Mouse (Mus musculus): Measurements from ENCODE around the gene Upk1a.

Upk1a gene

DNA sequence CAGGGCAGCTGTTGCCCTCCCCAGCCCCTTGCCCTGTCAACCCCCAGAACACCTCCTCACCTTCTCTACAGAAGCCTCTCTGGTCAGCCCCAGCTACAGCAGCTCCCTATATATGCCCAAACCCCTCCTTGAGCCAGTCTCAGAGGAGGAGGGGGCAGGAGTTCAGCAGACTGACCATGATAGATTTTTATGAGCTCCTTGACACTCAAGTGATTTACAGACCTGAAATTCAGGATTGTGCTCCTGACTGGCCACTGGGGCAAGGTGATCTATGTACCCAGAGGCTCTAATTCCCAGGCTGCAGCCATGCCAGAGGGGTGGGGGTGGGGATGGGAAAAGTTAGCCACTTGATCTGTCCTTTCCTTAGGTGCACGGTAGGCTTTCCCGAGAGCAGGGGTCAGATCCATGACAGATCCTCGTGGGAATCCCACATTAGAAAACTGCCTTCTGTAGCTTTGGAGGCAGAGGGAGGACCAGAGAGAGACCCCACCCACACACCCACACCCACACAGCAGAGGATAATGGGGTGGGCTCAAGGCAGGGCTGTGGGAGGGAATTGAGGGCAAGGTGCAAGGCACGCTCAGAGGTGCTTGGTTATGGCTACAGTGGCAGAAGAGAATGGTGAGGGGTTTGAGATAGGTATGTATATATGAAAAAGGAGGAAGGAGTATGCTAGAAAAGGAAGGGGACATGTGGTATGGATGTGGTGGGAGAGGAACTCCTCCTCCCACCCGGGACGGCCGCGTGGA lies at the start of gene Upk1a:
Gene Upk1a (minus strand): TSS at position 194 of the 749 bp plus-strand sequence.
- DNase-seq (ENCODE audit: low spot score): no peak

DNA sequence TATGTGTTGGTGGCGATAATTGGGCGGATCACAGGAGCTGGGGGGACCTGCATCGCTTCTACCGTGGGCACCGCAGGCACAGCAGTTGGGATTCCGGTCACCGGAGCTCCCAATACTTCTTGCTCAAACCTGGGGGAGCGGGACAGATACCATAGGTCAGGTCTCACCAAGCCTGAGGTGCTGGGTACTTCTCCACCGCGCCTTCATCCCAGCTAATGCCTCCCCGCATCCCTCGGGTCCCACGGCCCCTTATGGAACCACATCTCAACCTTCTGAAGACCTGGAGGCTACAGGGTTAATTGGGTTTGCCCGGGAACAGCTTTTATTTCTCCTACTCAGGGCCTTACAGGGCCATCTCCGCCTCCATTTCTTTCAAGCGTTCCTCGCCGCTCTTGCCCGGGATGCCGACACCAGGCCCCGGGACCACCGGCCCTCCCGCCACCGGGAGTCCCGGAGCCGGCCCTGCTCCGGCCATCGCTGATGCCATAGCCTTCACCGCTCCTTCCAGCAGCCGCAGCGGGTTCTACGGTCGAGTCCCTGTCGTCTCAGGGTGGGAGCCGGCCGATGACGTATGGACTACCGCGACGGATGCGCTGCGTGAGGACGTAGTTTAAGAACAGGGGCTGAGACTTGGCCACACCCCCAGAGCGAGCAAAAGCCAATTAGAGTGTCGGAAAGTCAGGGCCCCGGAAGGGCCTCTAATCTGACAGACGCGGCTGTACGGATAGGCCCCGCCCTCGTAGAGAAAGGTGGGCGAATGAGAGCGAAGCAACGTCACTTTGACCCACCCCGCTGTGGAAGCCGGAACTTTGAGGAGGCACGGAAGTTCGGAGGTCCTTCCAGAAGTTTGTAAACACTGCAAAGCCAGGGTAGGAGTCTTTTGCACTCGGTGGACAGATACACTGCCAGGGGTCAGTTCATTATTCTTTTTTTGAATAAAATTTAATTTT lies 37.2 kb upstream of the Upk1a start, which contains the start of gene Rbm42:
Gene Rbm42 (minus strand): TSS at position 727 of the 950 bp plus-strand sequence.
- DNase-seq (ENCODE audit: low spot score): peak; percentile 96

DNA sequence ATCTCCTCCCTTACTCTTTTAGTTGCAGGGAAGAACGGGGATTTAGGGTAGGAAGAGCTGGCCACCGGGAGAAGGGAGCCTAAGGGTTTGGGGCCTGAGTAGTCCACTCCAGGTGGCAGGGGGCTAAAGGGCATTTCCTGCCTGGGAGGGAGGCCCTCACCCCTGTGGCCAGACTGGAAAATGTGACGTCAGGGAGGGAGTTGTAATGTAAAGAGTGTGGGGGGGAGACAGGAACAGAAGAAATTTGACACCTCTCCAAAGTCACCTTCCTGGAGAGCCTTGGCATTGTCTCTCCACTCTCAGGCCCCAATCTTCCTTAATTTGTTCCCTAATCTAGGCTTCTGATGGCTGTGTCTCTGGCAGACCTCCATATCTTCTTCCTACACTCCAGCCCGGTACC lies 26.4 kb upstream of the Upk1a start:
- DNase-seq (ENCODE audit: low spot score): no peak

DNA sequence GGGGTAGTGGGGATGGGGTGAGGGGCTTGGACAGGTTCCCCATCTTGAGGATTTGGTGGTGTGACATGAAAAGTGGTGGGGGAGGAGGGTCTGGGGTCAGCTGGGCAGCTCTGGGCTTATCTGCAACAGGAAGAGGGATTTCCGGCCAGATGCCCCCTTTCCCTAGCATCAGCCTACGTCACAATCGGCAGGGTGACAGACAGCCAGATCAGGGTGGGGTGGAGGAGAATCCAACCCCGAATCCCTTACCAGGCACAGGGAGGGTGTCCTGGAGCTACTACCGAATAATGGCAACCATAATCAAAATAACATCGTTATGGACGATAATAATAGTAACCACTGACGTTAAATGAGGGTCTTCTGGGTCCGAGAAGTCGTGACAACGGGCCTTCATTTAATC lies 23.7 kb upstream of the Upk1a start:
- DNase-seq (ENCODE audit: low spot score): no peak

DNA sequence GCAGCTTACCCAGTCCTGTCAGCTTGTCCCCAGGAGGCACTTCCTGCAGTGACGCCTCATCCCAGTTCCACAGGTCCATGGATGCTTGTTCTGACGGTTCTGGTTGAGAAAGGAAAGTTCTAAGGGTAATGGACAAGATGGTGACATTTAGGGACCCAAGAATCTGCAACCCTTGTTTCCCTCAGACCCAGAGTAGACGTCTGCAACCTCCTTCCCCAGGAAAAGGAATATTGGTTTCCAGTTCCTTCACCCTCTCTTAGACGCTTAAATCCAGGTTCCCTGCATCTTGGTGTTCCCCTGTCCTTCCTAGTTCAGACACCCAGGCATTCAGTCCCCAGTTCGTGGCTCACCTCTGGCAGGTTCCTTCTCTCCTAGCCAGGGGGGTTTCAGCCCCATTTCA lies 23.1 kb upstream of the Upk1a start, which contains the start of gene Etv2:
Gene Etv2 (minus strand): TSS at position 101 of the 400 bp plus-strand sequence.
- no peak for DNase-seq (ENCODE audit: low spot score)

DNA sequence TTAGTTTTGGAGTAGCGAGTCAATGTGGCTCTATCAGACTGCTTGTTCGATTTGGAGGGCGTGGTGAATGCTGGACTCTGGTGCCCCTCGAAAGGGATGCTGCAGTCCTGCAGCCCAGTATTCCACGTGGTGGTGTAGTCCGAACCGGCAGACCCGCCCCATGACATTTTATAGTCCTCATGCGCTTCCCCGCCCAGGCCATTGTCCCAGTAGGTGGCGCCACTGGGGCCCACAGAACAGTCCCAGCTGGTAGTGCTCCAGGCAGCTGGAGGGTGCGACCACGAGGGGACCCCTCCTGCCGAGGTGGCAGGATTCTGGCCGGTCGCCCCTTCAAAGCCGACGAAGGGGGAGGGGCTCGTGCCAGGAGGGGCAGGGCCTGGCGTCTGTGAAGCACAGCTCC lies 22.0 kb upstream of the Upk1a start:
- peak; percentile 48 for DNase-seq (ENCODE audit: low spot score)

DNA sequence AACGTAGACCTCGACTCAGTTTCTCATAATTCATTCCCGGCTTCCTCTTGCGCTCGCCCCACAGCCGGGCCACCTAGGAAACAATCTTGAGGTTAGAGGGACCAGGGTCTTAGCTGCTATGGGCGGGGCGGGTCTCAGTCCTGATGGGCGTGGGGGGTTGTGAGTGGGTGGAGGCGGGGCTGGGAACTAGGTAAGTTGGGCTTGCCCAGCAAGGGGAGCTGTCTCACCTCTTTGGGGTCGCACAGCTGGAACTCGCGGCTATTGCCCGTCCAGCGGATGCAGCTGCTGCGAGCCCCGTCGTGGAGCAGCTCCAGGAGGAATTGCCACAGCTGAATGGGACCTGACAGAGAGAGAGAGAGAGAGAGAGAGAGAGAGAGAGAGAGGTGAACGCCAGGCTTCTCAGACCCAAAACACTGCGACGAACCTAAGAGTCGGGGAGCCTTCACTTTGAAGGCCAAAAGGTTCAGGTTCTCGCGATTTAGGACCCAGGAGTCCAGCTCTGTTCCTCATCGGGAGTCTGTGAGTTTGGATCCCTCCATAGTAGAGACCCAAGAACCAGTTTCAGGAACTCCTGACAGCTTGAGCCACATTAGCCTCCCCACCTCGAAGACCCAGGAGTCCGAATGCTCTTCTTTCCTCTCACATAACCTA lies 21.2 kb upstream of the Upk1a start:
- DNase-seq (ENCODE audit: low spot score): no peak

DNA sequence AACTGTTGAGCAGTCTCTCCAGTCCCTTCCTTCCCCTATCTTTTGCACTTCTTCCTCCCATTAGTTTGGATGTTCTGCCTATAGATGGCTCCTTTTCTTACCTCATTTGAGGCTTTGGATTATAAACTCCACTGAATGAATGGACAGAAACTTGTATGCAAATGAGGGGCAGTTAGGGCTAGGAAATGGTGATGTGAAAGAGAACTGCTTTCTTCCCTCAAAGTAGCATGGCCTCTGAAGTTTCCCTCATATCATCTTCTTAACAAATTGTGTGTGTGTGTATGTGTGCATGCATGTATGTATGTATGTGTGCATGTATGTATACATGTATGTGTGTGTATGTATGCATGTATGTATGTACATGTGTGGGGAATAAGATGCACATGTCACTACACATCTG lies 16.4 kb upstream of the Upk1a start:
- no peak for DNase-seq (ENCODE audit: low spot score)

DNA sequence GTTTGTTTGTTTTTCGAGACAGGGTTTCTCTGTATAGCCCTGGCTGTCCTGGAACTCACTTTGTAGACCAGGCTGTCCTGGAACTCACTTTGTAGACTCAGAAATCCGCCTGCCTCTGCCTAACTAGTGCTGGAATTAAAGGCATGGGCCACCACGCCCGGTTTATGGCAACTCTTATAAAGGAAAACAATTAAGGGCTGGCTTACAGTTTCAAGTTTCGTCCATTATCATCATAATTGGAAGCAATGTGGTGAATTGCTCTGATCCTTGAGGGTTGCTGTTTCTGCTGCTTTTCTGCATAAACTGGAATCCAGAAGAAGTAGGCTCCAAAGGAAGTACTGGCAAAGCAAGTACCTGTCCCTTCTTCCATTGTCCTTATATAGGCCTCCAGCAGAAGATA lies 14.0 kb upstream of the Upk1a start:
- DNase-seq (ENCODE audit: low spot score): no peak

DNA sequence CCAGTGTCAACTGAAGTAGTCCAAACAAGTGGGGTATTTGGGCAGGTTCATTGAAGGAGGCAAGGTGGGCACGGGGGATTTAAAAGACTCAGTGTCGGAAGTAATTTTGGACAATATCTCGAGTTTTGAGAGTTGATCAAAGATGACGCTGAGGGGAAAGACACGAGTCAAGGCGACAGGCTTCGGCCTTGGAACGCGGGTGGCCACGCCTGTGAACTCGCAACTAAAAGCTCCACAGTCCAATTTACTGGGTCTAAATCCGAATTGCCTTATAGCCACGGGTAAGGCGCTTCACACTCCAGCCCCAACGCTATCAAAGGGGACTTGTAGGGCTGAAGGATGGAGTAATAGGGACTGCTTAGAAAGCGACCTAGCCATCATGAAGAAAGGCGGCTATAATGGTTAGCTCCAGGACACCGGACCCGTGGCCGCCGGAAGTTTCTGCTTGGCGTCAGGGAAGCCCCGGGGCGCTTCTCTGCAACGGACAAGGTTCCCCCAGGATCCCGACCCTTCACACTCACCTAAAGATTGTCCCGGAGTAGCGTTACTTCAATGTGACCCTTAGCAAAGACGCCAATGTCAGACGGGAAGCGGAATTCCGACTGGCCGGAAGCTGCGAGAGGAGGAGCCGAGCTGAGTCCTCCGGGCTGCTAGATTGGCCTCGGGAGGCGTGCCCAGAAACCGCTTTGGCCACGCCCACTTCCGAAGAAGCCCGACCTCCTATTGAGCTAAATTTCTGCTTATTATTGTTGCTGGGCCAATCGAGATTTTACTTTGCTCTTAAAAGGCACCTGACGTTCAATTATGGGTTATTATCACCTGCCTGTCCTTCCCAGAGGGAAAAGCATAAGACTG lies 13.1 kb upstream of the Upk1a start, which contains the start of gene Cox6b1:
Gene Cox6b1 (minus strand): TSS at position 622 of the 855 bp plus-strand sequence.
- peak; percentile 85 for DNase-seq (ENCODE audit: low spot score)

DNA sequence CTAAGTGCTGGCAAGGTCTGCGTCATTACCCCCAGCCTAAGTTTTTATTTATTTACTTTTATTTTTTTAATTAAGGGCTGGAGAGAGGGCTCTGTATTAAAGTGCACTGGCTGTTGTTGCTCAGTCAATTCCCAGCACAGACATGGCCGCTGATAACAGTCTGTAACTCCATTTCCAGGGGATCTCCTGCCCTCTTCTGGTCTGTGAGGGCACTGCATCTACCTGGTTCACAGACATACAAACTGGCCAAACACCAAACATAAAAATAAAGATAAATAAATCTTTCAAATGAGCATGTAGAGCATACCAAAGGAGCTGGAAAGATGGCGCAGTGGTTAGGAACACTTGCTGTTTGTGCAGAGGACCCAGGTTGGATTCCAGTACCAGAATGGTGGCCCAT lies 6.6 kb upstream of the Upk1a start:
- no peak for DNase-seq (ENCODE audit: low spot score)

DNA sequence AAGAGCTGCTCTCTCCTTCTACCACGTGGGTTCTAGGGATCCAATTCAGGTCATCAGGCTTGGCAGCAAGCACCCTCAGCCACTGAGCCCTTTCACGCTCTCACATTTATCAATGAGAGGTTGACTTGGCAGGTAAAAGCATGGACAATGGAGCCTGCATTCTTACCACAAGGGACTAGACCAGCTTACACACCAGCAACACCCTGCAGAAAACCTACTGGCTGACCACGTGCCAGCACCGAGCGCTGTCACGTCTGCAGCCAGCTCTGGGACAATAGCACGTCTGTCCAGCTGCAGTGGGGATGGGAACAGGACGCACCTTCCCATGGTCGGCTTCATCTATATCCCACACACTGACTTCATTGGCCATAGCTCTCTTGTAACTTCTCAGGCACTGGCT lies 6.0 kb upstream of the Upk1a start:
- DNase-seq (ENCODE audit: low spot score): no peak

DNA sequence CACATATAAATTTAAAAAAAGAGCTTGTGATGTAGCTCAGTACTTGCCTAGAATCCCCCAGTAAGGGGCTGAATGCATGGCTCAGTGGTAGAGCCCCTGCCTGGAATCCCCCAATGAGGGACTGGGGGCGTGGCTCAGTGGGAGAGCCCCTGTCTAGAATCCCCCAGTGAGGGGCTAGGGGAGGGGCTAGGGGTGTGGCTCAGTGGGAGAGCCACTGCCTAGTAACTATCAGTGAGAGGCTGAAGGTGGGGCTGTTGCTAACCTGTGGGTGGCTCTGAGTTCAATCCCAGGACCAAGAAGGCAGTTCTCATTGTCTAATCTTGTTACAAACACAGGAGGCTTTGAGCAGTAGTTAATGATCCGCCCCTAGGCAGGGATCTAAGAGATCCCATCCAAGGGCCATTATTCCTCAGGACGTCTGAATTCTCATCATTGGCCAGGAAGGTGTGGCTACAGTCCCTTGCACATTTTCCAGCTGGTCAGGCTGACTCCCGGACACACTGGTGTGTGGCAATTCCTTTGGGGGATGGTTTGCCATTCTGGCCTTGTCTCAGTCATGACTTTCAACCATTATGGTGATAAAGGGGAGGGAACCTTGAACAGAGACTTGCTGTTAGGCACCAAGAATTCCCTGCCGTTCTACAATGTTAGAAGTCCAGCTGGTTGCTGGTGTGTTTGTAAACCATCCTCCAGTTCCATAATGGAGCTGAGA lies 2.6 kb upstream of the Upk1a start:
- no peak for DNase-seq (ENCODE audit: low spot score)

DNA sequence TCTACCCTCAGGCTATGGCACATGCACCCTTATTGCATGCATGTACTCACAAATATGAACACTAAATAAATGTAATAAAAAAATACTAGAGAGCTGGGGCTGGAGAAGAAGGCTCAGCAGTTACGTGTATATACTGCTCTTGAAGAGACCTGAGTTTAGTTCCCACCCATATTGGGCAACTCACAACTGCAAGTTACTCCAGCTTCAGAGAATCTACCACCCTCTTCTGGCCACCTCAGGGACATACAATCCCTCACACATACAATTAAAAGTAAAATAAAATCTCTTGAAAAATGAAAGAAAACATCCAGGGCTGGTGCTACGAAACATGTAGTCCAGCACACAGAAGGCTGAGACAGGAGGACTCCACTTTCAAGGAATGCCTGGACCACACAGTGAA lies 1.8 kb upstream of the Upk1a start:
- no peak for DNase-seq (ENCODE audit: low spot score)

DNA sequence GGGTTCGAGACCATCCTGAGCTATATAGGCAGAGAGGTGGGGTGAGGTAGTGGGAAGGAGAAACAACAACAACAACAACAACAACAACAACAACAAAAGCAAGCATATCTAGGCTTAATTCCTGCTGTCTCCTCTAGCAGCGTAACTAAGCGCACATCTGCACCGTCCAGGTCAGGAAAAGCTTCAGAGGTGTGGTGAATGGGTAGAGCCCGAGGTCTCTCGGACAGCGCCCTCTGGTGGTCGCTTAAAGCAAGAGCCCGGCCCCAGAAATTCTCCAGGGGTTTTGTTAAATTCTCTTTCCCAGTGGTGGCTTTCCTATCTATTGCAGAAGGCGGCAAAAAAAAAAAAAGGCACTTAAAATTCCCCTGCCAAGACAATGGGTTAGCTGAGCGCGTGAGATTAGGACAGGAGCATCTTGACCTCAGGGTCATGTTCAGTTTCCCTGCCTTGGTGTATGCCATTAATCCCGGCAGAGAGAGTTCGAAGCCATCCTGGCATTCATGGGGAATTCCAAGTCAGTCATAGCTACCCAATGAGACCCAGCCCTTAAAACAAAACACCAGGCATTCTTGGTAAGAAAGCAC lies 974 bp upstream of the Upk1a start:
- peak; percentile 53 for DNase-seq (ENCODE audit: low spot score)

DNA sequence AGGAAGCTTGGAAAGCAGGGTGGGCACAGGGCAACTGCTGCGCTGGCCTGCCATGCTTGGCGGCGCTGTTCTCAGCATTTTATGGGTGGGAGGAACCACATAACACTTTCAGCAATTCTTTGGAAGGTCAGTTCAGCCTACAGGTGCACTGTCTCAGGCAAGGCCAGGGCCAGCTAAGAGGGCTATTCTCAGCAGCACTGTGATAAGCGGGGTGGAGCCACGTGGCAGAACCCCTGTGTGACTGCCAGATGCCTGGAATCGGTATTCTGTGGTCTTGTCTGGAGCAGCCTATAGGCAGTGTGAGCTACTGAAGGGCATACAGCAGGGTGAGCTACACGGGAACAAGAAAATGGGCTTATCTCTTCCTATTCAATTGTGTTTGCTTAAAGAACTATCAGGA lies 2.6 kb downstream of the Upk1a start:
- no peak for DNase-seq (ENCODE audit: low spot score)

DNA sequence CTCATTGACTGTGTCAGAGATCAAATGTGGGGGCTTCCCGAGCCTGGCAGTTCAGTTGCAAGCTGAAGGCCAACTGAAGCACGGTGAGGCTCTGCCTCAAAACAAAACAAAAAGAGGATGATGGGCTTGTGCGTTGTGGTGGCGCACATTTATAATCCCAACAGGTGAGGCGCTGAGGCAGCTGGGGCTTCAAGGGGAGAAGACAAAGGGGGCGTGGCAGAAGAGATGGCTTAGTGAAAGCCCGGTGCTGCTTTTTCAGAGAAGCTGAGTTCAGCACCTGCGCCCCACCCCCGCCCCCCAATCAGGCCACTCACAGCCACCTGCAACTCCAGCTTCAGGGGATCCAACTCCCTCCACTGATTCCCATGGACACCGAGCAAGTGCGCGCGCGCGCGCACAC lies 4.2 kb downstream of the Upk1a start:
- no peak for DNase-seq (ENCODE audit: low spot score)

DNA sequence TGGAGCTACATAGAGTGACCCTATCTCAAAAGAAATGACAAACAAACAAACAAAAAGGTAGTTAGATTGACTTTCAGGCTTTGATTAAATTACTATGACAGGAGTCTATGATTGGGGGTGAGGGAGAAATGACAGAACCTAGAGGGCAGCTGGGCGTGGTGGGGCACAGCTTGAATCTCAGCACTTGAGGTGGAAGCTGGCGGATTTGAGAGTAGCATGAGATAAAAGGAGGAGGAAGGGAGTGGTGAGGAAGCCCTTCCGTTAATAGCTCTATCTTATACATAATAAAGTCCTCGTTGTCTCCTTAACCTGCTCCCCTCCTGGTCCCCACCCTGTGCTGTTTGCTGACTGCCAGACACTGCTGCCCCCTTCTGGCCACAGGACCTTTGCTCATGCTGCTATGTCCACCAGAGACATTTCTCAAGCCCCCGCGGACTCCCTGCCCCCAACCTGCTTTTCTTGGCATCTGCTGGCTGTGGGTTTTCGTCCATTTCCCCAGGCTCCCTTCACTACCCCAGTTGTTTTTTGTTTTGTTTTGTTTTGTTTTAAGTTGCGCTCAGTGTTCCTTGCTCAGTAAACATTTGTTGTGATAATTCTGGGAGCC lies 4.8 kb downstream of the Upk1a start:
- DNase-seq (ENCODE audit: low spot score): peak; percentile 49

DNA sequence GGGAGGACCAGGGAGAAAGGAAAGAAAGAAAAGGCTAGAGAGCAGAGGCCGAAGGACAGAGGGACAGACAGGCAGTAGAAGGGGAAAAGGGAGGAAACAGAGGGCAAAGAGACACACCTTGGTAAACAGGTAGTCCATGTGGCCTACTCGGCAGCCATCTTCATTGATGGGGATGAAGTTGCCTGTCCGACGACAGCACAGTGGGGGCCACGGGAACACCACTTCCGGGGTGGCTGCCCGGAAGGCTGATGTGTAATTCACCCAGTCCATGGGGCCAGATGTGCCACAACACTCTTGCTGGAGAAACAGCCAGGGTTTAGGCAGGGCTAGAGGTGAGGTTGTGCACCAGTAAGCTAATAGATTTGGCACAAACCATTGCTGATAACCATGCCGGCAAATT lies 7.7 kb downstream of the Upk1a start:
- DNase-seq (ENCODE audit: low spot score): no peak

DNA sequence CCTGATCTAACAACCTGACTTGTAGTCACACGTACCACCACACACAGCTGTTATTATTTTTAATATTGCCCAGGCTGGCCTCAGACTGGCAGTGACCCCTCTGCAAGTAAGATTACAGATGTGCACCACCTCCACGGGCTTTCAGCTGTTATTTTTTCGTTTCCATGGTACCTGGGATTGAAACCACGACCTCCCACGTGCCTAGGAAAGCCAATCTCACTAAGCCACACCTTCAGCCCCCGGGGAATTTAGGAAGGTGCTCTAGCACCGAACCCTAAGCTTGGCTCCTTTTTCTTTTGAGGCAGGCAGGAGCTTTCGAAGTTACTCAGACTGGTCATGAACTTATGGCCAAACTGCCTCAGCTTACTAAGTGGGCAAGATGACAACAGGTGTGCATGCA lies 8.2 kb downstream of the Upk1a start:
- no peak for DNase-seq (ENCODE audit: low spot score)

Data from ovary, postnatal 36 days (tissue).